In genomic region chr4:139931790-139932510, GRCm38 (mm10) we compare ENCODE assay signal across 18 mouse cellular contexts. TPM values are rescaled to one million over a fixed set of nuclear protein-coding genes. Genes with fewer than 3 reads are reported as not detected.
DNase-seq lines count a peak whose midpoint lies in the region; ATAC-seq and TF ChIP-seq lines count a peak whose summit lies in the region.
"Had no signal": no experiment of that assay in that cellular context is flagged by ENCODE, and none has a peak within 500 bp of the region (broad histone marks: within the 10 kb centered on the region; RNA-seq: fewer than 3 reads in every experiment).

No protein-coding gene starts in this region.

- peaks cover 34% of the 10 kb centered on the region for H3K27me3 ChIP-seq in forebrain, embryonic 13.5 days
- H3K27me3 ChIP-seq in hindbrain, embryonic 16.5 days (replicated peaks; ENCODE audit: control insufficient read depth, insufficient read depth, low read length), result peaks cover 2% of the 10 kb centered on the region; the same call in 1 of the 2 replicates
- H3K27me3 ChIP-seq in neural tube, embryonic 13.5 days, result peaks cover 19% of the 10 kb centered on the region; the same call in 1 of the 2 replicates
- H3K27me3 ChIP-seq in thymus, adult 2 months (ENCODE audit: control insufficient read depth, insufficient read depth, low read length), result no peaks in the 10 kb centered on the region; the same call in 1 of the 2 replicates

- 13% methylated on average over 12 of the region's 12 CpGs for WGBS in forebrain, embryonic 13.5 days
- WGBS in hindbrain, embryonic 16.5 days, result 20% methylated on average over 12 of the region's 12 CpGs
- 27% methylated on average over 12 of the region's 12 CpGs for WGBS in neural tube, embryonic 13.5 days
- 40% methylated on average over 12 of the region's 12 CpGs for WGBS in thymus, adult 2 months

- H3K9ac ChIP-seq in forebrain, embryonic 13.5 days, result no peak overlapping the region; the same call in 1 of the 2 replicates
- peak overlapping the region; percentile 35 for H3K9ac ChIP-seq in hindbrain, embryonic 16.5 days (ENCODE audit: low read depth, low read length)
- H3K9ac ChIP-seq in neural tube, embryonic 13.5 days, result peak overlapping the region; percentile 1; the same call in 1 of the 2 replicates
- H3K9ac ChIP-seq: heart, embryonic 12.5 days; limb, embryonic 13.5 days; liver, postnatal 0 days had no signal

- no peaks in the 10 kb centered on the region for H3K36me3 ChIP-seq in forebrain, embryonic 13.5 days (ENCODE audit: poor library complexity, severe bottlenecking)
- no peaks in the 10 kb centered on the region for H3K36me3 ChIP-seq in hindbrain, embryonic 16.5 days (ENCODE audit: control insufficient read depth, insufficient read depth, low read length)
- H3K36me3 ChIP-seq in neural tube, embryonic 13.5 days, result no peaks in the 10 kb centered on the region
- no peaks in the 10 kb centered on the region for H3K36me3 ChIP-seq in thymus, adult 2 months (ENCODE audit: control insufficient read depth, insufficient read depth, low read length)
- H3K36me3 ChIP-seq: heart, embryonic 12.5 days; limb, embryonic 13.5 days had no signal

- ATAC-seq in forebrain, embryonic 13.5 days, result peak; percentile 75
- no peak for ATAC-seq in hindbrain, embryonic 16.5 days
- ATAC-seq in neural tube, embryonic 13.5 days (ENCODE audit: low read depth), result peak; percentile 34; the same call in 1 of the 2 replicates
- ATAC-seq: activated CD4-positive, CD25-positive, alpha-beta regulatory T cell, adult 4 months; liver, postnatal 0 days had no signal

- no peak overlapping the region for H3K4me3 ChIP-seq in forebrain, embryonic 13.5 days
- no peak overlapping the region for H3K4me3 ChIP-seq in hindbrain, embryonic 16.5 days (ENCODE audit: low read length)
- H3K4me3 ChIP-seq in neural tube, embryonic 13.5 days, result no peak overlapping the region
- no peak overlapping the region for H3K4me3 ChIP-seq in thymus, adult 2 months (ENCODE audit: control insufficient read depth, insufficient read depth, low read length)
- H3K4me3 ChIP-seq: heart, embryonic 12.5 days; limb, embryonic 13.5 days had no signal

- intact Hi-C loops in left cerebral cortex, postnatal 4 days (cut with DNase I), result no loop called here

- H3K27ac ChIP-seq in forebrain, embryonic 13.5 days, result peak overlapping the region; percentile 84
- H3K27ac ChIP-seq in hindbrain, embryonic 16.5 days (ENCODE audit: low read depth, low read length), result peak overlapping the region; percentile 46
- peak overlapping the region; percentile 74 for H3K27ac ChIP-seq in neural tube, embryonic 13.5 days (replicated peaks)
- no peak overlapping the region for H3K27ac ChIP-seq in thymus, adult 2 months (ENCODE audit: control insufficient read depth, insufficient read depth, low read length)
- H3K27ac ChIP-seq: limb, embryonic 13.5 days had no signal

- peak overlapping the region; percentile 40 for H3K4me2 ChIP-seq in forebrain, embryonic 13.5 days
- H3K4me2 ChIP-seq in hindbrain, embryonic 16.5 days (ENCODE audit: low read length), result peak overlapping the region; percentile 11
- peak overlapping the region; percentile 30 for H3K4me2 ChIP-seq in neural tube, embryonic 13.5 days
- H3K4me2 ChIP-seq: heart, embryonic 12.5 days; limb, embryonic 13.5 days had no signal

- peak; percentile 67 for DNase-seq in left cerebral cortex, postnatal 4 days
- no peak for DNase-seq in left cerebral cortex, adult 9 months (ENCODE audit: low spot score in 2 of 2)
- DNase-seq in embryo, embryonic 10.5 days (ENCODE audit: low spot score), result no peak
- no peak for DNase-seq in thymus, adult 2 months
- DNase-seq in kidney, postnatal 25 days, result no peak
- DNase-seq: gastrocnemius, postnatal 10 days; liver, postnatal 0 days; right cerebral cortex, postnatal 14 days; thymus, postnatal 36 days had no signal

- no peak for TF ChIP-seq CTCF in thymus, adult 2 months (IDR thresholded peaks at IDR 0.05; ENCODE audit: borderline replicate concordance, control insufficient read depth, extremely low read depth, insufficient read depth, low read length, poor library complexity)

- H3K9me3 ChIP-seq in forebrain, embryonic 13.5 days (replicated peaks), result no peaks in the 10 kb centered on the region
- no peaks in the 10 kb centered on the region for H3K9me3 ChIP-seq in hindbrain, embryonic 16.5 days (ENCODE audit: control insufficient read depth, low read length)
- H3K9me3 ChIP-seq in neural tube, embryonic 13.5 days, result no peaks in the 10 kb centered on the region
- H3K9me3 ChIP-seq: heart, embryonic 12.5 days; limb, embryonic 13.5 days had no signal

- no peak for TF ChIP-seq POLR2A in thymus, adult 2 months (IDR thresholded peaks at IDR 0.05; ENCODE audit: control insufficient read depth, extremely low read depth, insufficient read depth, low read length, poor library complexity)

- peaks cover 31% of the 10 kb centered on the region for H3K4me1 ChIP-seq in forebrain, embryonic 13.5 days
- H3K4me1 ChIP-seq in hindbrain, embryonic 16.5 days (ENCODE audit: control insufficient read depth, insufficient read depth, low read depth, low read length), result peaks cover 17% of the 10 kb centered on the region
- peaks cover 22% of the 10 kb centered on the region for H3K4me1 ChIP-seq in neural tube, embryonic 13.5 days (replicated peaks)
- H3K4me1 ChIP-seq in thymus, adult 2 months (replicated peaks; ENCODE audit: control insufficient read depth, insufficient read depth, low read length), result no peaks in the 10 kb centered on the region
- H3K4me1 ChIP-seq: heart, embryonic 12.5 days; limb, embryonic 13.5 days had no signal

RNA-seq across cellular contexts. Expression of gene Klhdc7a, which starts 35.9 kb away (rescaled TPM):
- total RNA-seq in left cerebral cortex, postnatal 4 days (2021), result 1 to 10 TPM; 1.0 to 1.2 TPM
- polyA plus RNA-seq in forebrain, embryonic 13.5 days (2015; fragmentation: Nextera tagmentation; extraction: Ambion mirVana), result 0.33 and 0.34 TPM in 2 replicates
- 0.68 and 0.76 TPM in 2 replicates for polyA plus RNA-seq in hindbrain, embryonic 16.5 days (2015; fragmentation: Nextera tagmentation; extraction: Ambion mirVana)
- polyA plus RNA-seq in neural tube, embryonic 13.5 days (2015; fragmentation: Nextera tagmentation; extraction: Ambion mirVana), result 0.08 and 0.12 TPM in 2 replicates
- polyA plus RNA-seq in thymus, adult 2 months (2012; rRNA removed), result 6.3 and 8.2 TPM in 2 replicates
- total RNA-seq: hematopoietic stem cell, adult 5-6 weeks; megakaryocyte, adult 5-6 weeks; neutrophil, adult 5-6 weeks had no signal
- polyA plus RNA-seq: activated CD4-positive, CD25-positive, alpha-beta regulatory T cell, adult 4 months had no signal
